Mouse (Mus musculus) lung, postnatal 4 days (tissue): ENCODE results near the gene Cracr2b.

Experiments
- DNase-seq, 2 experiments: peaks; one replicate each; pipeline ENCODE4 v3.0.0; 2021

The Cracr2b gene

DNA sequence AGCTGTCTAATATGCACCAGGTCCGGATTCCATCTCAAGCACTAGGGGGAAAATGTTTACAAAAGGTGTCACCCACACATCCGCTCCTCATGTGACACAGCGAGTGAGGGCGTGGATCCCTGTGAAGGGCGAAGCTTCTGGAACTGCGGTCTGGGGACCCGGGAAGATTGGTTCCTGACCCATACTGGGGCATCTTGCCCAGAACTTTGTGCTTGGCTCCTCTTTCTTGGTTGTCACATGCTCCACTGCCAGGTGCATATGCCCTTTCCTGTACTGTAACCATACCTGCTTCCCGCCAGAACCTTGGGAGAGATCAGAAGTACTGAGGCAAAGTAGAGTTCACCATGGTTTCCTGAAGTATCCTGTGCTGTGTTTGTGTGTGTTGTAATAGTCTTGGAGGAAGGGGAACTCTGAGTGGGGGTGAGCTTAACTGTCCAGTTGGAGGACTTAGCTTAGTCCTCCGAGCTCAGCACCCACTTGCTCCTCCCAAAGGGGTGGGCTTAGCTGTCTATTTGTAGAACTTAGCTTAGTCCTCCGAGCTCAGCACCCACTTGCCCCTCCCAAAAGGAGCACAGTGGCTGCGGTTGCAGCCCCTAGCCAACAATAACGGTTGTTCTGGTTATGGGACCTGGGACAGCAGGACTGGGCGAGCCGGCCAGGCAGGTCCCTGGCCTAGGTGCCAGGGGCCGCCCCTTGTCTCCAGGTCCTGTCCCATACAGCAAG lies at the start of gene Cracr2b:
TSS of gene Cracr2b (plus strand) at position 704 of the 723 bp plus-strand sequence.
- DNase-seq = peak; percentile 63 to 70

DNA sequence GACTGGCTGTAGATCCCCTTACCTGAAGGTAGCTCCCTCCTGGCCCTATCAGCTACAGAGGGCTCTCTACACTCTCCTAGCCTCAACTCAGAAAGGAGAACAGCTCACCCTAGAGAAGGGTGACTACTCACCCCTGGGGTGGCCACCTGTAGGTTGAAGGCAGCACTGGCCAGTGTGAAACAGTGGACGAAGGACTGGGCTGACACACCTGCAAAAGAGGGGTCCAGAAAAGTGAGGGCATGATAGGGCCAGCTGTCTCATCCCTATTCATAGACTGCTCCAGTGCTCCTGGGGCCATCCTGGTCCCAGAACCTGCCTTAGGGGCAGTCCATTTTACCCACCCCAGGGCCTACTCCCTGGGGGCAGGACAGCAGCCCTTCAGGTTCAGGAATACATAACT lies 49.2 kb upstream of the Cracr2b start:
- no peak for DNase-seq

DNA sequence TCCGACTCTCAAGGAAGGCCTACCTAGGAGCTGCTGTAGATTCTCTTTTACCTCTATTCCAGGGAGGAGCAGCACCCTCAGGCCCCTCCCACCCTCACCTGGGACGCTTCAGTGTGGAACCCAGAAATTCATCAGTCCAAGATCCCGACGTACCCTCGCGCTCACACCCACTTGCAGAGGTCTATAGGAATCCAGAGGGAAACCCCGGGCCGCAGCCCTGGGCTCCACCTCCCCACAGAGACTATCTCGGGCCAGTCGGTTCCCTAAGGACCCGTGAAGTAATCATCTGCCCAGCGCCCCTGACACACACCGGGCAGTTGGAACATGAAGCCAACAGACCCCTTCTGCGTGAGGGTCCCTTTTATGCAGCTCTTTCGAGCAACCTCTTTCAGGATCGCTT lies 47.6 kb upstream of the Cracr2b start:
- DNase-seq = no peak

DNA sequence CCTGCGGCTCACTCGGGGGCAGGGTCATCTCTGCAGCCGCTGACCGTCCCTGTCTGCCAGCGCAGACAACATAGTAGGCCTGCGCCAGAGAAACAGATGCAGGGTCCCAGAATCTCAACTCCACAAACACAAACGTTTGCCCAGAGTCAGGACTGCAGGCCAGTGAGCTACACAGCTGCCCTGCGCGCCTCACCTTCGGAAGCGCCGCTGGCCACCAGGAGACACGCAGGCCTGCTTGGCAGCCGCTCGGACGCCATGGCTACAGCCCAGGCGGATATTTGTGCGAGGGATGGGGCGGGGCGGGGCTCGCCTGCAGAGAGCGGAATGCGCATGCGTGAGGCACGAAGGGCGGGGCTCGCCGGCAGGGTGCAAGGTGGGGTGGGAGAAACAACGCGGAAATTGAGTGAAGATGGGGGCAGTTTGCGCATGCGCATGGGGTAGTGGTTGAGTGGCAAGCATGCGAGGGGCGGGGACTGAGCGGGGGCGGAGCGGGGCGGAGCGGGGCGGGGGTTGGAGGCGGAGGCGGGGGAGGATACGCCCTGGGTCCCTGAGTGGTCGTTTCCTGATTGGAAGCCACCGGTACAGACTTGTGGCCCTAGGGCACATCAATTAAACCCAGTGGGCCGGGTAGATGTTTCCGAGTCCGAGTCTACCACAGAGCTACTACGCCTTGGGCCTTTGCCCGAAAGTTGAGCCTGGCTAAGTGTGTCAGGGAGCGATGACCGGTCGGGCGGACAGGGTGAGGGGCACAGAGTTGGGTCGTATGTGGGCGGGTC lies 46.9 kb upstream of the Cracr2b start, which contains the start of gene Gatd1:
TSS of gene Gatd1 (minus strand) at position 328 of the 776 bp plus-strand sequence.
- DNase-seq = peak; percentile 99 to 100

DNA sequence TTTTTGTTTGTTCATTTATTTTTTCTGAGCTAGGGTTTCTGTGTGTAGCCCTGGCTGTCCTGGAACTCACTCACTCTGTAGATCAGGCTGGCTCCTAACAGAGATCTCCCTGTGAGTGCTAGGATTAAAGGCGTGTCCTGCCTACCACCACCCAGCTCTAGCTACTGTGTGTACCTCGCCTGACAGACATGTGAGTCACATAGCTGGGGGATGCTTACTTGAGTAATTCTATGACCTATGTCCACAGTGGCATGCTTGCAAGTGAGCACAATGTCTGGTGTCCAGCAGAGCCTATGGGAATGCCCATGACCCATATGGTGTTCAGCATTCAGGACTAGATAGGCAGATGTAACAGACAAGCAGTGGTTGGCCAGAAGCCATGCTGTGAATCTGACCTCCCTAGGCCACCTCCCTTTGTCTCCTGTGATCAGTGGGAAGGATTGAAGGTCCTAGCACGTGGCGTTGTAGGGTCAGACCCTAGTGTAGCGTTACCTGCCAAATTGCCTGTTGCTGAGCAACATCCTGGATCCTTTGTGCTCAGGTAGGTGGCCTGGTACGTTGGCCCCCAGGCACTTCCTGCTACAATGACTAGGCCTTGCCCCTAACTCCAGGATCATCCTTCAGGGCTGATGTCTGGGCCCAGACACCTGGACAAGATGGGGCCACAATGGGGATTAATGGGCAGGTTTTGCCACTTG lies 44.6 kb upstream of the Cracr2b start:
- DNase-seq = no peak

DNA sequence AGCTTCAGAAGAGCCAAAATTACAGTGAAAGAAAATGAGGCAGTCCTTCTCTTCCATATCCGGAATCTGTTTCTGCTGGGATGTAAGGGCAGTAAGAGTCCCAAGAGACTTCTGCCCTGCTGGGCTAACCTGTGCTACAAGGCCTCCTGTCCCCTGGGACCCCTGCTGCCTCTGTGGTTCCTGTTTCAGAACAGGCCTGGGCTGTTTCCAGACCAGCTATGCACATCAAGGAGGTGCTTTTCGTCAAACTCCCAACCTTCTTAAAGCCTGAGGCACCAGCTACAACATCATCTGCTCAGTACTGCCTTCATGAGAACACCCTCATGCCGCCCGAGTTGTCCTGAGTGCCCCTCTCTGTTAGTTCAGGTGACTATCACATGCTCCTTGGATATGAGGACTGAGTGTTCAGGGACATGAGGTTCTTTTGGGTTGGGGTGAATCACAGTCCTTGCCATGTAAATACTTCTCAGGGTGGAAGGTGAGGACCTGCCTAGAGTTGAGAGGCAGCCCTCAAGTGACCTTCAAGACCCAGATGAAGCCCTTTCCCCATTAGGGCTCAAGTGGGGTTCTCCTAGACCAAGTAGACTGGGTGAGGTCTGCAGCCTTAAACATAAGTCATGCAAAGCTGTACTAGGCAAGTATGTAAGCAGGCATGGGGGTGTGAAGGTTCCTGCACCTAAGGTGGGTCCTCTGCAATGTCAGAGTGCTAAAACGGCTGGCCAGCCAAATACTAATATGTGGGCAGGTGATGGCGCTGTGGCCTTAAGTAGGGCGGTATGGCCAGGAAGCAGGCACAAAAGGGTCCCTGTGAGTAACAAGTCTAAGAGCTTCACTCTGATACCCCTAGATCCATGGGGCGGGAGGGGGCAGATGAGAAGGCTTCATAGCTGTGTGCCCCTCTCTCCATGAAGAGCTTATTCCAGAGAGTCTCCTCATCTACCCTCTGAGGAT lies 42.9 kb upstream of the Cracr2b start:
- no peak for DNase-seq

DNA sequence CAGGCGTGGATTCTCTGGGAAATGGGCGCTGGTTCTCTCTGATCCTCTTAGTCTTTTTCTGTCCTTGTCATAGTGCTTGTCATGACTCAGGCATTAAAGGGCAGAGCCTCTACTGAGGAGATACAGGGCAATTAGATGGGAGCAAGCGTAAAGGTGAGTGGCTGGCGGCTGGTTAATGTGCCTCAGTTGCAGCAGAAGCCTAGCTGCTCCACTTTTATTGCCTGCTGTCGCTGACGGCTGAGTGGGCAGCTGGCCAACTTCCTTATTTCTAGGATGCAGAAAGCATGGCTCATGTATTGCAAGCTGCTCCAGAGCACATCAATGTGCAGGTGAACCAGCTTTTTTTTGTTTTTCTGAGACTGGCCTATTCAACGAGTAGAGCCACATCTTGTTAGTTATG lies 41.9 kb upstream of the Cracr2b start:
- DNase-seq = peak in 1 of 2 experiments; percentile 37

DNA sequence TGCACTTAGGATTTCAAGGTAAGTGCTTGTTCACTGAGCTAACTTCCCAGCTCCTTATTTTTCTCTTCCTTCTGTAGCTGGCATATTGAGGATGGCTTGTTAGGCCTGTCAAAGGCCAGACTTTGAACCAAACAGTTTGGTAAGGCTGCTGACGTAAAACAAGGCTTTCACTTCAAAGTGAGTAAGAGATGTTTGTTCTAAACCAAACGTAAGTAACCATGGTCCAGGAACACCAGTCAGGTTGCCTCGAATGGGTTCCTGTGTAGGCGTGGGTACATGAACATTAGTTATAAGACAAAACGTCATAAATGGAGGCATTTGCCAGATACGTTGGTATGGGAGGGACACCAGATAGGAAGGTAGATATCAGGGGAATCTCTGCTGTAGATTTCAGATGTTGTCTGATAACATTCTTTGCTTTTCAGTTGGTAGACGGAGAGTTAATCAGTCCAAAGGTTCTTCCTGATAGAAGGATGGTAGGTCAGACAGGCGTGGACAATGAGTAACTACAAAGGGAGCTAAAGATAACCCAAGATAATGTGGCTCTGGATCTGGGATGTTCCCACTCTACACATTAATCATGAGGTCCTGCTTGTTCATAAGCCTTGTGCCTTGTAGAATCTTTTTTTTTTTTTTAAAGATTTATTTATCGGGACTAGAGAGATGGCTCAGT lies 40.7 kb upstream of the Cracr2b start:
- no peak for DNase-seq

DNA sequence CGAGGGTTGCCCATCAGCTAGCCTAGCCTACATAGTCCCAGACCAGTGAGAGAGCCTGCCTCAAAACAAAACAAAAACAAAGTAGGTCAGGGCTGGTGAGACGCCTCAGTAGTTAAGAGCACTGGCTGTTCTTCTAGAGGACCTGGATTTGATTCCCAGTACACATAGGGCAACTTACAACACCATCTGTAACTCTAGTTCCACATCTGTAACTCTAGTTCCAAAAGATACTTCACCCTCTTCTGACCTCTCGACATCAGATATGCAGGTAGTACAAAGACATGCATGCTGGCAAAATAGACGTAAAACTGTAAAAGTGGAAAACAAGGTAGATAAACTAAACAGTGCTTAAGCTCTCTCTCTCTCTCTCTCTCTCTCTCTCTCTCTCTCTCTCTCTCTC lies 37.1 kb upstream of the Cracr2b start:
- DNase-seq = no peak

DNA sequence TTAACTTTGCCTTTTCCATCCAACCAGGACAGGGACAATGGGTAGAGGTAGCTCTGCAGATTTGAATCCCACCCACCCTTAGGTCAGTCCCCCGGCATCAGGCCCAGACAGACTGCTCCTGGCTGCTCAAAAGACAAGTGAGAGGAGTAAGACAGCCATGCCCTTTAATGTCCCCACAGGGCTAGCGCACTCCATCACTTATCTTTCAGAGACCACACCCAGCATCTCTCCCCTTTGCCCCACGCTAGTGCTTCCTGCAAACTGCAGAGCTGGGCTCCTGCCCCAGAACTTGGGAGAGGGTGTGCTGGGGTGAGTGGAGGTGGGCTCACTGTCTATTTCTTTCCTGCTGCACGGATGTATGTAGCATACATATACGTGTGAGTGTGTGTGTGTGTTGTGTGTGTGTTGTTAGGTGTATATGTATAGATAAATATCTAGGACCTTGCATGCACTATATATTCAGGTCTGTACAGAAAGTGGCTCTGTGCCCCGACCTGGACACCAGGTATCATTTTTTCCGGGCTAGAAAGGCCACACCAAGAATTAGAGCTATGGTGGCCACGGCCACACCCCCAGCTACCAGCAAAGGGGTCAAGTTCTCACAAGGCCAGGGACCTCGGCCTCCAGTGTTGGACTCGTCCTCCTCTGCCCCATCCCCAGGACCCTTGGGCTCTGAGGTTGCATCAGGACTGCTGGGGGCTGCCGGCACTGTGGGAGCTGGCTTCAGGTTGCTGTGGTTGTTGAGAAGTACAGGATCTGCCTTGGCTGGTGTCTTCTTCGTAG lies 33.8 kb upstream of the Cracr2b start:
- no peak for DNase-seq

DNA sequence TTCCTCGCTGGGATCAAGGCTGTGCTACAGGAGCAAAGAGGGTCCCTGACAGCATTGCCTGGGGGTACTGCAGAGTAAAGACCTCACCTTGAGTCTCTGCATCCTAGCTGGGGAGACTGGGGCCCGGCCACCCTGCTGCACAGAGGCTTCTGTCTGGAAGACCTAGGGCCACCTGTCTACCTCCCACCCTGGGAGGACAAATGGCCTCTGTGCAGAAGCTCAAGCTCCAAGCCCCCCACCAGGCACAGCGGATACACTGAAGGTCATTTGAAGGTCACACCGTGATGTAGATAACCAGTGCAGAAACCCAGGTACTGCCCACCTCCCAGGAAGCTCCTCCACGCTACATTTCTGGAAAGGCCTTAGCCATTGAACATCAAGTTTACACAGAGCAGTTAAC lies 32.2 kb upstream of the Cracr2b start:
- DNase-seq = no peak

DNA sequence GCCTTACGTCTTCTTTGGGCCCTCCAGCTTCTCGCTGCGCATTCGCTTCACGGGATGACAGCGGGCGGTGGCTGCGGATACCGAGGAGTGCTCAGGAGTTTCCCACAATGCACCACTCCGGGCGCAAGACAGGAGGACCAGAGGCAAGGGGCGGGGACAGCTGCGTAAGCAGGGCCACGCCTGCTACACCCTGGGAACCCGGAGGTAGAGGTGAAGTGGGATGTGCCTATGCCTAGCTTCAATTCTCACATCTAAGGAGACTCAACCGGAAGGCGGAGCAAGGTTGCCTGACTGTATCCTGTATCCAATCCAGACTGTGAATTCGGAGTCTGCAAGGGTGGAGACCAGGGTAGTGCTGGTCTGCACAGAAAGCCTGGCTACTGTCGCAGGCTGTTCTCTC lies 31.6 kb upstream of the Cracr2b start, which contains the start of gene Cend1:
TSS of gene Cend1 (minus strand) at position 182 of the 400 bp plus-strand sequence.
- peak; percentile 44 to 56 for DNase-seq

DNA sequence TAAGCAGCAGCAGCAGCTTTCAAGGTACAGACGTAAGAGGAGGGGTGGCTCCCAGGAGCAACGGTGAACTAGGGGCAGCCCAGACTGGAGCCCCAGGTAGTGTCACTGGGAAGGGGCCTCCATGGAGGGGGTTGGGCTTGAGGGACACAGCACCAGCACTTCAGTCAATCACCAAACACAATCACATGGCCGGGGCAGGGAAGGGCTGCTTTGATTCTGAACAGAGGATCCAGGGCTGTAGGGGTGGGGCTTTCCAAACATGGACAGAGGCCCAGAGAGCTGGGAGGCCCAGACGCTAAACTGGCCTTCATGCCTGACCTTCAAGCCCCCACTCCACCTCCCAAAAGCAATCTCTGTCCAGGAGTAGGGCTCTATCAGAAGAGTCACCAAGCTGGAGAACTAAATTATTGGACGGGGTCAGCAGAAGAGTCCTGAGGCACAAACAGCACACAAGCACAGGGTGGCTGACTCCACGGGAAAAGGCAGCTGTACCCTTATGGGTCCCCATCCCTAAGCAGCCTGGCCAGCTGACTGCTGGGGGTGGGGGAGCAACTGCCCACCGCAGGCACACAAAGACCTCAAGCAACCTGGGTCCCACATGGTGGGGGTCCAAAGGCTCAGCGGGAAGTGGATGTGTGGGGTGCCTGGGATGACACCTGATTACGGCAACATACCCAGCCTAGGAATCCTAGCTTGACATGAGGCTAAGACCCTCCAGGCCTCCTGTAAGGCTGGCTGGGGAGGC lies 30.9 kb upstream of the Cracr2b start:
- DNase-seq = no peak

DNA sequence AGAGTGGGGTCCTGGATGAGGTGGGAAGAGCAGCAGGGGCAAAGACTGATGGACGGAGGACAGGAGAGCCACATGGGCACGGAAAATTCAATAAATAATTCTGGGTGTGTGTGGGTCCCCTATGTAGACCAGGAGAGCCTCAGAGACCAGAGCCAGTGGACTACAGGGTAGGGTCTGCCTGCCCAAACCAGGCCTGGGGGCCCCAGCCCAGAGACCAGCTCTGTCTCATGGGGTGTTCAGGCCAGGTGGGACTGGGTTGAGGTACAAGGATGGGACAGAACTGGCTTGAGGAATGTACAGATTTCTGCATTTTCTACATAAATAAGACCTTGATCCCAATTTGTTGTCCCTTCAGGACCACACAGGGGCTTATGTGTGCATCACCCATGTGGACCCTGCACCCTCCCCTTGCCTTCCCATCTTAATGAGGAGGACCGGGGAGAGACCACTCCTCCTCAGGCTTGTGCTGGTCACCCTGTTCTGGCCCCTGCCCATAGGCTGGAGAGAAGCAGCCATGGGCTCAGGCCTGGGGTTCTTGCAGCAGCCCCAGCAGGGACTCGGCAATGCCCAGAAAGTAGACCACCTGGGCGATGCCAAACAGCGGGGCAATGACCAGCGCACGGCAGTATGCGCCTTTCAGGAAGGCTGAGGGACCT lies 30.2 kb upstream of the Cracr2b start:
- no peak for DNase-seq

DNA sequence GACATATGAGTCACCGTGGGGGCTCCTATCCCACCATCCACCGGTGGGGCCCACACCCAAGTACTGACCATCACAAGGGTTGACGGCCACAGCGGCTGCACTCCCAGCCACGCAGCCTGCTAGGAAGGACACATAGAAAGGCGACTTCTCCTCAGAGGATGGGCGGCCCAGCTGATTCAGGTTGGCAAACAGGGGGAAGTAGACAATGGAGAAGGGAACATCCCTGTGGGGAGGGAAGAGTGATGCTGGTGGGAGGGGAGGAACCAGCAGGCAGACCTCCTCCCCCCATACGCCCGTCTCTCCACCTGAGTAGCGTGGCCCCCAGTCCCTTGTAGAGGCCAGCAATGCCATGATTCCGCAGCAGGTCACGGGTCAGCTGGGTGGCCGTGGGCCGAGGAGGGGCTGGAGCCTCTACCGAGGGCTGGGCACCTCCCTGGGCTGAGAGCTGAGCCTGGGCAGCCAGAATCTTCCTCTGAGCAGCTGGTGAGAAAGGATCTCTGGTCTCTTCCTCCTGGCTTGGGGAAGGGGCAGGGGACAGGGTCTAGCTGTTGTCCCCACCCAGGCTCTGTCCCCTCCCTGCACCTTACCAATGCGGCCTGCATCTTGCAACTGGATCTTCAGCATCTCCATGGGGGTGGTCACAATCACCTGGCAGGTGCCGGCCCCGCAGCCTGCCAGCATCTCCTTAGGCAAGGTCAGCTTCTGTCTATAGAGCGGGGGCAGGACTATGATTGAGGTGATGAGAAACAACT lies 29.3 kb upstream of the Cracr2b start:
- DNase-seq = no peak

DNA sequence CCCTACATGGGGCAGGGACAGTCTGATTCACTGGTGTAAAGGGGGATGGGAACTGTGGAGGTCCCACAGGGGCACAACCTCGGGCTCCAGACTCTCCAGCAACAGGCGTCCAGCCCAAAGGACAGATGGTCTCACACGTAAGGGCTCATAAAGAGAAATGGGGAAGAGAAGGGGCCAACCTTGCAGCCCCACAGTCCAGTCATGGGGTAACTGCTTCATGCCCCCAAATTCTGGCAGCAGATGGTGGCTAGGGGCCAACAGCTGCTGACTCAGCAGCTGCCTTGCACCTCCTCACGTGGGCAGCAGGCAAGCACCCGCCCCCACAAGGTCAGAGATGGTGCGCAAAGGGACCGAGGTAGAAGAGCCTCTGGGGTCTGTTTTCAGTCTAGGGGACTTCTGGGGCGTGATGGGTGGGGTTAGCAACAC lies 28.7 kb upstream of the Cracr2b start:
- DNase-seq = no peak

DNA sequence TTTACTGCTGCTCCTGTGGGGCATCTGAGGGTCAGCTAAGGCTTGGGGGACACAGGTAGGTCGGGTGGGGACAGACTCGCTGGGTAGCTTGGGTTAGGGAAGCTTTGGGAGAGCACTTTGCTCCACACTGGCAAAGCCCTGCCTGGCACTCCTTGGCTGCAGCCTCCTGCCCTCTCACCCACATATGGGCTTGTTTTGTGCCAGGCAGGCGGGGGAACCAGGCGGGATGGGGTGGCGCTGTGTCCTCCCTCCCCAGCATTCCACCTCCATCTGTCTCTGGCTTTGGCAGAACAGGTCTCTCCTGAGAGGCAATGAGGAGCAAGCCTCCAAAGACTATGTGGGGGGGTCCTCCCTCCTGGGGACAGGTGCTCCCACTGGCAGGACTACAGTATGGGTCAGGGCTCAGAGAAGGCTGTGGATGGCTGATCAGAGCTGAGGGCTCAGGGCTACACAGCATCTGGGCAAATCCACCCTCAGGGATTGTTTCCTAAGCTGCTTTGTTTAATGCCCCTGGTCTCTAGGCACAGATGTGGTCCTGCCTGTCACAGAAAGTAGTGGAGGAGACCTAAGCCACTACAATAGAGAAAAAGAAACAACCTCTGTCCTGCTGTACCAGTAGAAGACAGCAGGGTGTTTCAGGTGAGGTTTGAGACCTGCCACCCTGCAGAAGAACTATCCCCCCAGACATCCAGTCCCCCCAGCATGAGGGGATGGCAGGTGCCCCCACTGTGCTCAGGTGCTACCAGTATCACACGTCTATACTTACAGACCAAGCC lies 28.0 kb upstream of the Cracr2b start:
- no peak for DNase-seq
